Mouse (Mus musculus): ENCODE results near the gene Pgf. TPM values are rescaled to one million over a fixed set of nuclear protein-coding genes. Genes with fewer than 3 reads are reported as not detected.

Gene Pgf
- polyA plus RNA-seq, 1 experiment: 49.6 TPM

GRCm38 (mm10) chr12:85186361-85186760 lies 8.8 kb upstream of the Pgf start:
- Histone ChIP-seq H3K79me2 (ENCODE audit: control insufficient read depth, insufficient read depth) (no peaks in the 10 kb centered on the region), H3K27me3 (ENCODE audit: control insufficient read depth, insufficient read depth, insufficient read length) (no peaks in the 10 kb centered on the region), H3ac (ENCODE audit: control insufficient read depth, insufficient read length, low read depth) (no peak overlapping the region), H3K36me3 (ENCODE audit: control insufficient read depth, insufficient read depth) (no peaks in the 10 kb centered on the region), H3K4me3 (ENCODE audit: insufficient read depth, poor library complexity, severe bottlenecking) (no peak overlapping the region), H3K79me3 (ENCODE audit: low read depth) (no peaks in the 10 kb centered on the region)
- TF ChIP-seq CEBPB (IDR thresholded peaks at IDR 0.05; ENCODE audit: low read depth) (no peak), MAX (IDR thresholded peaks at IDR 0.05) (peak; percentile 33)

GRCm38 (mm10) chr12:85185810-85186209 lies 8.2 kb upstream of the Pgf start:
- H3K4me3 ChIP-seq (ENCODE audit: insufficient read depth, poor library complexity, severe bottlenecking): no peak overlapping the region
- no peaks in the 10 kb centered on the region for H3K79me3 ChIP-seq (ENCODE audit: low read depth)
- H3K27me3 ChIP-seq (ENCODE audit: control insufficient read depth, insufficient read depth, insufficient read length): no peaks in the 10 kb centered on the region
- no peaks in the 10 kb centered on the region for H3K36me3 ChIP-seq (ENCODE audit: control insufficient read depth, insufficient read depth)
- no peak overlapping the region for H3ac ChIP-seq (ENCODE audit: control insufficient read depth, insufficient read length, low read depth)
- no peak for TF ChIP-seq CTCF (IDR thresholded peaks at IDR 0.05; ENCODE audit: control insufficient read depth, insufficient read depth, insufficient read length)
- no peak for TF ChIP-seq CEBPB (IDR thresholded peaks at IDR 0.05; ENCODE audit: low read depth)
- no peak for TF ChIP-seq MYOD1 (IDR thresholded peaks at IDR 0.05; ENCODE audit: control insufficient read depth, insufficient read length, low read depth)
- TF ChIP-seq MAX (IDR thresholded peaks at IDR 0.05): no peak
- TF ChIP-seq MYOG (IDR thresholded peaks at IDR 0.05; ENCODE audit: control insufficient read depth, extremely low read depth, insufficient read length): no peak
- no peak for TF ChIP-seq USF1 (IDR thresholded peaks at IDR 0.05; ENCODE audit: low read depth)
- no peak for TF ChIP-seq FOSL1 (IDR thresholded peaks at IDR 0.05; ENCODE audit: insufficient read depth, low read length, poor library complexity, severe bottlenecking)
- H3K79me2 ChIP-seq (ENCODE audit: control insufficient read depth, insufficient read depth): no peaks in the 10 kb centered on the region

GRCm38 (mm10) chr12:85184118-85184517 lies 6.5 kb upstream of the Pgf start:
- Histone ChIP-seq H3ac (ENCODE audit: control insufficient read depth, insufficient read length, low read depth) (no peak overlapping the region), H3K27me3 (ENCODE audit: control insufficient read depth, insufficient read depth, insufficient read length) (no peaks in the 10 kb centered on the region), H3K36me3 (ENCODE audit: control insufficient read depth, insufficient read depth) (no peaks in the 10 kb centered on the region), H3K79me2 (ENCODE audit: control insufficient read depth, insufficient read depth) (no peaks in the 10 kb centered on the region), H3K79me3 (ENCODE audit: low read depth) (no peaks in the 10 kb centered on the region), H3K4me3 (ENCODE audit: insufficient read depth, poor library complexity, severe bottlenecking) (no peak overlapping the region)
- TF ChIP-seq CTCF (IDR thresholded peaks at IDR 0.05; ENCODE audit: control insufficient read depth, insufficient read depth, insufficient read length): no peak
- TF ChIP-seq FOSL1 (IDR thresholded peaks at IDR 0.05; ENCODE audit: insufficient read depth, low read length, poor library complexity, severe bottlenecking): no peak
- no peak for TF ChIP-seq MYOG (IDR thresholded peaks at IDR 0.05; ENCODE audit: control insufficient read depth, extremely low read depth, insufficient read length)
- TF ChIP-seq MYOD1 (IDR thresholded peaks at IDR 0.05; ENCODE audit: control insufficient read depth, insufficient read length, low read depth): no peak
- no peak for TF ChIP-seq MAX (IDR thresholded peaks at IDR 0.05)
- no peak for TF ChIP-seq CEBPB (IDR thresholded peaks at IDR 0.05; ENCODE audit: low read depth)
- no peak for TF ChIP-seq USF1 (IDR thresholded peaks at IDR 0.05; ENCODE audit: low read depth)

- Histone ChIP-seq H3K27me3 (ENCODE audit: control insufficient read depth, insufficient read depth, insufficient read length) (no peaks in the 10 kb centered on the region), H3K36me3 (ENCODE audit: control insufficient read depth, insufficient read depth) (no peaks in the 10 kb centered on the region), H3K79me2 (ENCODE audit: control insufficient read depth, insufficient read depth) (no peaks in the 10 kb centered on the region), H3K79me3 (ENCODE audit: low read depth) (no peaks in the 10 kb centered on the region), H3ac (ENCODE audit: control insufficient read depth, insufficient read length, low read depth) (no peak overlapping the region), H3K4me3 (ENCODE audit: insufficient read depth, poor library complexity, severe bottlenecking) (no peak overlapping the region)
- TF ChIP-seq MAX (IDR thresholded peaks at IDR 0.05) (no peak), FOSL1 (IDR thresholded peaks at IDR 0.05; ENCODE audit: insufficient read depth, low read length, poor library complexity, severe bottlenecking) (no peak), MYOD1 (IDR thresholded peaks at IDR 0.05; ENCODE audit: control insufficient read depth, insufficient read length, low read depth) (no peak), CEBPB (IDR thresholded peaks at IDR 0.05; ENCODE audit: low read depth) (no peak), CTCF (IDR thresholded peaks at IDR 0.05; ENCODE audit: control insufficient read depth, insufficient read depth, insufficient read length) (no peak), MYOG (IDR thresholded peaks at IDR 0.05; ENCODE audit: control insufficient read depth, extremely low read depth, insufficient read length) (no peak), USF1 (IDR thresholded peaks at IDR 0.05; ENCODE audit: low read depth) (no peak)
Measured at GRCm38 (mm10) chr12:85182898-85183297, 5.3 kb upstream of the Pgf start.

GRCm38 (mm10) chr12:85182345-85182643 lies 4.7 kb upstream of the Pgf start:
- Histone ChIP-seq H3K79me3 (ENCODE audit: low read depth) (no peaks in the 10 kb centered on the region), H3K4me3 (ENCODE audit: insufficient read depth, poor library complexity, severe bottlenecking) (no peak overlapping the region), H3K79me2 (ENCODE audit: control insufficient read depth, insufficient read depth) (no peaks in the 10 kb centered on the region), H3K36me3 (ENCODE audit: control insufficient read depth, insufficient read depth) (no peaks in the 10 kb centered on the region), H3ac (ENCODE audit: control insufficient read depth, insufficient read length, low read depth) (no peak overlapping the region), H3K27me3 (ENCODE audit: control insufficient read depth, insufficient read depth, insufficient read length) (no peaks in the 10 kb centered on the region)
- no peak for TF ChIP-seq CTCF (IDR thresholded peaks at IDR 0.05; ENCODE audit: control insufficient read depth, insufficient read depth, insufficient read length)
- no peak for TF ChIP-seq CEBPB (IDR thresholded peaks at IDR 0.05; ENCODE audit: low read depth)
- TF ChIP-seq MAX (IDR thresholded peaks at IDR 0.05): no peak

DNA sequence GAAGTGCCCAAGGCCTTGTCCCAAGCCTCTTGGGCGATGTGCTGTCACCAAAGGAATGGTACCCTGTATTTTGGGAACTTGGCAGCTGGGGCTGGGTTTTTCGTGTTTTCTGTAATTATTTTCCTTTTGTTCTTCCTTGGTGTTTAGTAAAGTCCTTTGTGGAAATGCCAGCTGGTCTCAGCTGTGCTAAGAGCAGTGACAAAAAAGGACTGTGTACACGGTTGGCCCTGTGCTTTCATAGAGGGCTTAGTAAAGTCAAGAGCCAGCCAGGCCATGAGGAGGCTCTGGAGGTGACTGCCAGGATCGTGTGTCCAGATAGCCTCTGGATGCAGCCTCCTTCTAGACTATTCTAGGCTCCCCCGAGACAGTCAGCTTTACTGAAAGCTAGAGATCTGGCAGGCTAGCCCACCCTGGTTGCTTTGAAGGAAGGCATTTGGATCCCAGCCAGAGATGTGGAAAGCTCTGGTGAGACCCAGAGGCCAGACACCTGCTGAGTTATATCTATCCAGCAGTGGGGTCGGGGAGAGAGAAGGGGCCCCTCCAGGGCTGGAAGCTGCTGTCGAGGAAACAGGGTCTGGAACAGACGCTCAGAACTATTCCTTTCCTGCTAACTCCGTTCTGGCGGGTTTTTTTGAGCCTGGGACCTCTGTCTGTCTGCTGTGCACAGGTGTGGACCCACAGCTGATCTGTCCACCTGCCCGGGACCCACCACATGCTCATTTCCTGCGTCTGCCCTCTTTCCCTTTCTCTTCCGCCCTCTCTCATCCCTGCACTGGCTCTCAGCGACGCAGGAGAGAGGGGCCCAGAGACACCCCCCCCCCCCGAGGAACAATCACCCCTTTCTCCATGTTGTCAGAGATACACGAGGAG lies 4.1 kb upstream of the Pgf start:
- TF ChIP-seq FOSL1 (IDR thresholded peaks at IDR 0.05; ENCODE audit: insufficient read depth, low read length, poor library complexity, severe bottlenecking) (no peak), CTCF (IDR thresholded peaks at IDR 0.05; ENCODE audit: control insufficient read depth, insufficient read depth, insufficient read length) (no peak), MAX (IDR thresholded peaks at IDR 0.05) (no peak), MYOG (IDR thresholded peaks at IDR 0.05; ENCODE audit: control insufficient read depth, extremely low read depth, insufficient read length) (no peak), USF1 (IDR thresholded peaks at IDR 0.05; ENCODE audit: low read depth) (no peak), CEBPB (IDR thresholded peaks at IDR 0.05; ENCODE audit: low read depth) (no peak), MYOD1 (IDR thresholded peaks at IDR 0.05; ENCODE audit: control insufficient read depth, insufficient read length, low read depth) (no peak)
- Histone ChIP-seq H3K79me2 (ENCODE audit: control insufficient read depth, insufficient read depth) (peaks cover 4% of the 10 kb centered on the region), H3ac (ENCODE audit: control insufficient read depth, insufficient read length, low read depth) (no peak overlapping the region), H3K36me3 (ENCODE audit: control insufficient read depth, insufficient read depth) (no peaks in the 10 kb centered on the region), H3K79me3 (ENCODE audit: low read depth) (peaks cover 2% of the 10 kb centered on the region), H3K4me3 (ENCODE audit: insufficient read depth, poor library complexity, severe bottlenecking) (no peak overlapping the region), H3K27me3 (ENCODE audit: control insufficient read depth, insufficient read depth, insufficient read length) (no peaks in the 10 kb centered on the region)

All from C2C12 (cell line).